Mouse (Mus musculus) G1E-ER4 (cell line): ENCODE results near the gene Top3a. TPM values are rescaled to one million over a fixed set of nuclear protein-coding genes. Genes with fewer than 3 reads are reported as not detected.

ENCODE experiments used
- GATA1 ChIP-seq: IDR thresholded peaks from one replicate; pipeline ENCODE4 v1.8.0; 2012; ENCODE audit warnings: low read length, inconsistent platforms
- polyA plus RNA-seq: library from polyadenylated mRNA; stranded (reverse); fragments of >175 nt; gene quantifications from 2 replicates; pipeline ENCODE4 v1.2.3, GENCODE M21; 2012

The Top3a gene
- polyA plus RNA-seq, 1 experiment = 5.2 TPM

GRCm38 (mm10) chr11:60706696-60707480 is 70.3 kb downstream of the Top3a start:
- TF ChIP-seq GATA1 = no peak

- no peak for TF ChIP-seq GATA1
Measured at GRCm38 (mm10) chr11:60706076-60706475, 71.1 kb downstream of the Top3a start.

GRCm38 (mm10) chr11:60705255-60705654 is 71.9 kb downstream of the Top3a start:
- TF ChIP-seq GATA1 = no peak

GRCm38 (mm10) chr11:60704023-60704880 is 72.9 kb downstream of the Top3a start:
- TF ChIP-seq GATA1 = no peak

- TF ChIP-seq GATA1 = no peak
Measured at GRCm38 (mm10) chr11:60703131-60703530, 74.0 kb downstream of the Top3a start.

- TF ChIP-seq GATA1 = no peak
Measured at GRCm38 (mm10) chr11:60701611-60702010, 75.6 kb downstream of the Top3a start.

GRCm38 (mm10) chr11:60700320-60701185 is 76.6 kb downstream of the Top3a start:
- TF ChIP-seq GATA1 = peak; percentile 18

GRCm38 (mm10) chr11:60699524-60700075 is 77.6 kb downstream of the Top3a start, which contains the start of gene Llgl1:
TSS of gene Llgl1 (plus strand) at chr11:60699723.
- TF ChIP-seq GATA1 = no peak

- no peak for TF ChIP-seq GATA1
Measured at GRCm38 (mm10) chr11:60698806-60699523, 78.2 kb downstream of the Top3a start.

GRCm38 (mm10) chr11:60697561-60697960 is 79.6 kb downstream of the Top3a start:
- TF ChIP-seq GATA1 = no peak

GRCm38 (mm10) chr11:60696165-60696564 is 81.0 kb downstream of the Top3a start:
- no peak for TF ChIP-seq GATA1

Other genes with a start within 250 kb of the Top3a start
- gene Alkbh5, start 241.0 kb downstream of the Top3a start, polyA plus RNA-seq = 25.9 and 29.0 TPM in 2 replicates
- 18.2 and 24.1 TPM in 2 replicates for gene Llgl1, start 77.6 kb downstream of the Top3a start, polyA plus RNA-seq
- 57.2 and 186 TPM in 2 replicates for gene Flii, start 50.1 kb downstream of the Top3a start, polyA plus RNA-seq
- 20.2 and 22.2 TPM in 2 replicates for gene Mief2, start 49.0 kb downstream of the Top3a start, polyA plus RNA-seq
- gene Smcr8, start 159 bp upstream of the Top3a start, polyA plus RNA-seq = 1.2 and 1.7 TPM in 2 replicates
- gene Shmt1, start 34.4 kb upstream of the Top3a start, polyA plus RNA-seq = 4.5 and 10.2 TPM in 2 replicates
- gene Dhrs7b, start 53.3 kb upstream of the Top3a start, polyA plus RNA-seq = 2.5 and 3.4 TPM in 2 replicates
- 28.2 and 38.7 TPM in 2 replicates for gene Tmem11, start 101.9 kb upstream of the Top3a start, polyA plus RNA-seq
- gene Natd1, start 137.4 kb upstream of the Top3a start, polyA plus RNA-seq = 4.5 and 5.8 TPM in 2 replicates
- gene Map2k3, start 154.7 kb upstream of the Top3a start, polyA plus RNA-seq = 284 and 406 TPM in 2 replicates
- gene Kcnj12, start 245.2 kb upstream of the Top3a start, polyA plus RNA-seq = not detected in 2 replicates